Mouse (Mus musculus) thymus, adult 2 months (tissue): ENCODE measurements around the gene Kalrn. TPM values are rescaled to one million over a fixed set of nuclear protein-coding genes. Genes with fewer than 3 reads are reported as not detected.

Experiments
- DNase-seq: peaks from one replicate; pipeline ENCODE4 v3.0.0; 2021
- H3K27ac ChIP-seq: fragments of 200-500 bp; 2 replicates; pipeline ENCODE4 v1.5.1; 2012; ENCODE audit warnings: low read length, control low read depth; ENCODE audit not compliant: control insufficient read depth, insufficient read depth
- H3K27me3 ChIP-seq: fragments of 200-500 bp; 2 replicates; pipeline ENCODE4 v1.6.1; 2012; ENCODE audit warnings: mild to moderate bottlenecking, low read length, moderate library complexity, mixed read lengths; ENCODE audit not compliant: control insufficient read depth, insufficient read depth
- H3K36me3 ChIP-seq: fragments of 200-500 bp; 2 replicates; pipeline ENCODE4 v1.6.1; 2012; ENCODE audit warnings: mild to moderate bottlenecking, low read length, moderate library complexity; ENCODE audit not compliant: control insufficient read depth, insufficient read depth
- H3K4me1 ChIP-seq: fragments of 200-500 bp; replicated peaks from 2 replicates; pipeline ENCODE4 v1.6.1; 2012; ENCODE audit warnings: low read length; ENCODE audit not compliant: control insufficient read depth, insufficient read depth
- H3K4me3 ChIP-seq: fragments of 200-500 bp; 2 replicates; pipeline ENCODE4 v1.5.1; 2012; ENCODE audit warnings: mild to moderate bottlenecking, low read length, control low read depth, moderate library complexity; ENCODE audit not compliant: control insufficient read depth, insufficient read depth
- CTCF ChIP-seq: fragments of 200-500 bp; IDR thresholded peaks from 2 replicates; pipeline ENCODE4 v1.5.1; 2012; ENCODE audit warnings: mild to moderate bottlenecking, control low read depth, low read length, moderate library complexity, borderline replicate concordance; ENCODE audit not compliant: control insufficient read depth, poor library complexity, insufficient read depth; ENCODE audit errors: extremely low read depth
- POLR2A ChIP-seq: fragments of 200-500 bp; IDR thresholded peaks from 2 replicates; pipeline ENCODE4 v1.6.1; 2012; ENCODE audit warnings: mild to moderate bottlenecking, low read length, control low read depth, moderate library complexity; ENCODE audit not compliant: control insufficient read depth, poor library complexity, insufficient read depth; ENCODE audit errors: extremely low read depth
- WGBS: fragments of 180-500 bp; shearing (Covaris S2); methylation state at CpG from one replicate; pipeline ENCODE4 v1.1.7; 2018; 5-methylcytosine and 5-hydroxymethylcytosine counted together
- polyA plus RNA-seq: library from polyadenylated mRNA; depleted of rRNA; stranded (reverse); fragments of >200 nt; gene quantifications from 2 replicates; pipeline ENCODE4 v1.2.3, GENCODE M21; 2012

The Kalrn gene
- polyA plus RNA-seq, 1 experiment: 2.9 TPM

DNA sequence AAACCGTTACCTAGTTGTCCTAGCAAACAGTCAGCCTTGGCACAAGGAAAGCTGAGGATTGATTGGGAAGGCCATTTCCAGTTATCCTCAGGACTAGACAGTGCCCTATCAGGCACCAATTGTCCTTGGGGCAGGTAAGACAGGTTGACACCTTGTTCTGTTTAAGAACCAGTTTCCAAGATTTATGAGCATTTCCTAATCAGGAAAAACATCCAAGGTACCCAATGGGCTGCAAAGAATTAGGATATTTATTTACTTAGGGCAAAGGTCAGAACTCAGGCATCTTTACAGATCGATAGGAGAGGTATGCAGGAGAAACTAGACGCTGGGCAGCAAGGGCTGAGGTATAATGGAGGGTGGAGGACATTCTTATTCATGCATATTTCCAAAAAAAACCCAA is 503.9 kb downstream of the Kalrn start:
- Histone ChIP-seq H3K4me1 (no peaks in the 10 kb centered on the region), H3K27me3 (no peaks in the 10 kb centered on the region), H3K36me3 (no peaks in the 10 kb centered on the region), H3K4me3 (no peak overlapping the region), H3K27ac (no peak overlapping the region)
- DNase-seq: no peak
- WGBS: 92% methylated on average over 3 of the region's 3 CpGs
- TF ChIP-seq CTCF (no peak), POLR2A (no peak)

GRCm38 (mm10) chr16:34066922-34067321 is 506.4 kb downstream of the Kalrn start:
- H3K4me1 ChIP-seq: no peaks in the 10 kb centered on the region
- no peak for DNase-seq
- H3K27me3 ChIP-seq: no peaks in the 10 kb centered on the region
- H3K4me3 ChIP-seq: no peak overlapping the region
- no peak overlapping the region for H3K27ac ChIP-seq
- no peaks in the 10 kb centered on the region for H3K36me3 ChIP-seq
- TF ChIP-seq POLR2A: no peak
- TF ChIP-seq CTCF: no peak

DNA sequence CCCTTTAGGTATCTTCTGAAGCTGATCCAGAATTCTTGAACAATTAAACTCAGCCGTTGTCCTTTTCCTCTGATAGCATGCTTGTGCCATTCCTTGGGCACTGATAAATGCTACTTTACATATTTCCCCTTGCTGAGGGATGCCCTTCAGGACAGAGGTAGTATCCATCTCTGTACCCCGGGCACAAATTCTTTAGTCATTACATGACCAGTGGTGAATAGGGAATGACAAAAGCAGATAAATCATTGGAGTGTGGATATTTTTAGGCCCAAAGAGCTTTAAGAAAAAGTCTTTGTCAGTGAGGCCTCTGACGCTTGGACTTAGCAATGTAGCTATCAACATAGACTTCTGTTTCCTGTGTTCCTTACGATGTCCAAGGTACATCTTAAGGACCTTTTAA is 507.0 kb downstream of the Kalrn start:
- Histone ChIP-seq H3K4me1 (no peaks in the 10 kb centered on the region), H3K36me3 (no peaks in the 10 kb centered on the region), H3K27ac (no peak overlapping the region), H3K4me3 (no peak overlapping the region), H3K27me3 (no peaks in the 10 kb centered on the region)
- no peak for DNase-seq
- TF ChIP-seq CTCF (no peak), POLR2A (no peak)
- 92% methylated on average over 4 of the region's 4 CpGs for WGBS

DNA sequence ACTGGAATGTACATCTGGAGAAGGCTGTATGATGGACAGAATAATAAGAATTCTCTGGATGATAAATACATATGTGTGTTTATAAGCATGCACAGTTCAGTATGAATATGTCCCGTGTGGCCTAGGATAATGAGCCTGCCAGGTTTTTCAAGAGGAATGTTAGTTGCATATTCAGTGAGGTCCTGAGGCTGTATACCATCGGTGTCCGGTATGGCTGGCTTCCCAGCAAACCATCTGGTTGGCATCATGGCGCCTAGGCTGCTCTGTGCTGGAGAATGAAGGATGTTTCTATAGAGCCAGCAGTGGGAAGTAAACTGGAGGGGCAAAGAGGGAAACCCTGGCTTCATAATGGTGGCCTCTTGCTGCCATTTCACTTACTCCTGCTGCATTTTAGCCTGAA is 510.0 kb downstream of the Kalrn start:
- Histone ChIP-seq H3K4me3 (no peak overlapping the region), H3K27ac (no peak overlapping the region), H3K27me3 (no peaks in the 10 kb centered on the region), H3K36me3 (no peaks in the 10 kb centered on the region), H3K4me1 (no peaks in the 10 kb centered on the region)
- TF ChIP-seq POLR2A (no peak), CTCF (no peak)
- no peak for DNase-seq
- WGBS: over 99% methylated on average over 4 of the region's 4 CpGs

DNA sequence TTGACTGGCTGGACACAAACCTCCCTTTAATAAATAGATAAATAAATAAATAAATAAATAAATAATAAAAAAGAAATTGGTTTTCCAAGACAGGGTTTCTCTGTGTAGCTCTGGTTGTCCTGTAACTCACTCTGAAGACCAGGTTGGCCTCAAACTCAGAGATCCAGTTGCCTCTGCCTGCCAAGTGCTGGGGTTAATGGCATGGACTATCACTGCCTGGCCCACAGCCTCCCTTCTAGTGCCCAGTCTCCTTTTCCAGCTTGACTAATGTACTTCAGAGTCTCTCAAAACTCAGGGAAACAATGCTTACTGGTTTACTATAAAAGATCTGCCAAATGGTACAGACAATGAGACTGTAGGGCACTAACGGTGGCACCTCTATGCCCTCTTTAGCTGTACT is 511.7 kb downstream of the Kalrn start:
- no peaks in the 10 kb centered on the region for H3K27me3 ChIP-seq
- H3K36me3 ChIP-seq: no peaks in the 10 kb centered on the region
- no peaks in the 10 kb centered on the region for H3K4me1 ChIP-seq
- no peak for TF ChIP-seq CTCF
- no peak for TF ChIP-seq POLR2A
- no peak overlapping the region for H3K4me3 ChIP-seq
- no peak for DNase-seq
- 94% methylated on average over 1 of the region's 1 CpGs for WGBS
- no peak overlapping the region for H3K27ac ChIP-seq

- TF ChIP-seq POLR2A (no peak), CTCF (no peak)
- WGBS: 91% methylated on average over 3 of the region's 3 CpGs
- no peak overlapping the region for H3K4me3 ChIP-seq
- no peak overlapping the region for H3K27ac ChIP-seq
- no peak for DNase-seq
- no peaks in the 10 kb centered on the region for H3K4me1 ChIP-seq
- no peaks in the 10 kb centered on the region for H3K27me3 ChIP-seq
- no peaks in the 10 kb centered on the region for H3K36me3 ChIP-seq
Observed at GRCm38 (mm10) chr16:34058611-34059010, 514.7 kb downstream of the Kalrn start.

- Histone ChIP-seq H3K4me3 (no peak overlapping the region), H3K27me3 (no peaks in the 10 kb centered on the region), H3K27ac (no peak overlapping the region), H3K36me3 (no peaks in the 10 kb centered on the region), H3K4me1 (no peaks in the 10 kb centered on the region)
- no peak for DNase-seq
- WGBS: 92% methylated on average over 5 of the region's 5 CpGs
- TF ChIP-seq POLR2A: no peak
- TF ChIP-seq CTCF: no peak
Observed at GRCm38 (mm10) chr16:34057464-34057863, 515.9 kb downstream of the Kalrn start.
